Mouse (Mus musculus) G1E (cell line): ENCODE results near the gene Zfp292. TPM values are rescaled to one million over a fixed set of nuclear protein-coding genes. Genes with fewer than 3 reads are reported as not detected.

ENCODE experiments used
- ATAC-seq: 2 replicates; pipeline ENCODE4 v1.8.0; 2016; ENCODE audit warnings: mild to moderate bottlenecking; ENCODE audit not compliant: insufficient number of reproducible peaks, poor library complexity, low FRiP score, severe bottlenecking; ENCODE audit errors: extremely low read depth
- DNase-seq: peaks from one replicate; pipeline ENCODE4 v3.0.0; 2012; ENCODE audit warnings: low spot score
- H3K27me3 ChIP-seq: 2 replicates; pipeline ENCODE4 v1.6.1; 2012; ENCODE audit warnings: mild to moderate bottlenecking, low read length, inconsistent platforms; ENCODE audit not compliant: insufficient read depth
- H3K36me3 ChIP-seq: replicated peaks from 2 replicates; pipeline ENCODE3; 2012; ENCODE audit warnings: mild to moderate bottlenecking, inconsistent platforms
- H3K4me1 ChIP-seq: 2 replicates; pipeline ENCODE4 v1.6.1; 2012; ENCODE audit warnings: low read depth, low read length, inconsistent platforms, mixed read lengths; ENCODE audit not compliant: insufficient read depth
- H3K4me3 ChIP-seq: 2 replicates; pipeline ENCODE4 v1.5.1; 2012; ENCODE audit warnings: low read depth, mild to moderate bottlenecking, inconsistent platforms, low read length, moderate library complexity, mixed read lengths
- H3K9me3 ChIP-seq: replicated peaks from 2 replicates; pipeline ENCODE4 v1.6.1; 2012; ENCODE audit warnings: inconsistent platforms
- CTCF ChIP-seq: IDR thresholded peaks from 2 replicates; pipeline ENCODE4 v1.5.1; 2012; ENCODE audit warnings: low read depth, low read length, inconsistent platforms, mixed read lengths
- GATA1 ChIP-seq: IDR thresholded peaks from 2 replicates; pipeline ENCODE4 v1.6.1; 2012; ENCODE audit warnings: borderline replicate concordance, low read length, inconsistent platforms, mixed read lengths
- GATA2 ChIP-seq: IDR thresholded peaks from 2 replicates; pipeline ENCODE4 v1.6.1; 2012; ENCODE audit warnings: low read depth, low read length, inconsistent platforms, borderline replicate concordance
- POLR2AphosphoS5 ChIP-seq: IDR thresholded peaks from 2 replicates; pipeline ENCODE4 v1.6.1; 2012; ENCODE audit warnings: low read depth, low read length, inconsistent platforms; ENCODE audit not compliant: insufficient replicate concordance
- TAL1 ChIP-seq: conservative IDR thresholded peaks from 2 replicates; pipeline ENCODE4 v1.6.1; 2012; ENCODE audit warnings: low read depth, low read length, inconsistent platforms, mixed read lengths
- polyA plus RNA-seq: library from polyadenylated mRNA; stranded (reverse); fragments of >175 nt; gene quantifications from 2 replicates; pipeline ENCODE4 v1.2.3, GENCODE M21; 2012
- total RNA-seq, 2 experiments: library from RNA; stranded (forward) in 1 of 2; stranded (reverse) in 1 of 2; fragments of 200-1000 nt in 1 of 2; fragments of >200 nt in 1 of 2; fragmentation: Nextera tagmentation in 1 of 2; gene quantifications; 2 replicates each; pipeline ENCODE4 v1.2.3; 2014 to 2017

Zfp292 gene
- total and polyA plus RNA-seq, 3 experiments: 1.8 to 102 (median 77.5) TPM

GRCm38 (mm10) chr4:34847679-34848309 lies 35.0 kb downstream of the Zfp292 start:
- TF ChIP-seq CTCF: no peak
- TF ChIP-seq GATA2: no peak
- no peak for DNase-seq
- Histone ChIP-seq H3K4me3 (no peak overlapping the region), H3K36me3 (peaks cover 57% of the 10 kb centered on the region), H3K4me1 (peaks cover 37% of the 10 kb centered on the region), H3K27me3 (no peaks in the 10 kb centered on the region), H3K9me3 (no peaks in the 10 kb centered on the region)
- no peak for ATAC-seq

GRCm38 (mm10) chr4:34843839-34844238 lies 38.9 kb downstream of the Zfp292 start:
- TF ChIP-seq POLR2AphosphoS5: no peak
- no peak for TF ChIP-seq GATA2
- no peak for TF ChIP-seq CTCF
- no peak for TF ChIP-seq GATA1
- TF ChIP-seq TAL1: no peak
- Histone ChIP-seq H3K4me3 (no peak overlapping the region), H3K27me3 (no peaks in the 10 kb centered on the region), H3K9me3 (no peaks in the 10 kb centered on the region), H3K36me3 (peaks cover 55% of the 10 kb centered on the region), H3K4me1 (peaks cover 37% of the 10 kb centered on the region)
- no peak for DNase-seq
- no peak for ATAC-seq

DNA sequence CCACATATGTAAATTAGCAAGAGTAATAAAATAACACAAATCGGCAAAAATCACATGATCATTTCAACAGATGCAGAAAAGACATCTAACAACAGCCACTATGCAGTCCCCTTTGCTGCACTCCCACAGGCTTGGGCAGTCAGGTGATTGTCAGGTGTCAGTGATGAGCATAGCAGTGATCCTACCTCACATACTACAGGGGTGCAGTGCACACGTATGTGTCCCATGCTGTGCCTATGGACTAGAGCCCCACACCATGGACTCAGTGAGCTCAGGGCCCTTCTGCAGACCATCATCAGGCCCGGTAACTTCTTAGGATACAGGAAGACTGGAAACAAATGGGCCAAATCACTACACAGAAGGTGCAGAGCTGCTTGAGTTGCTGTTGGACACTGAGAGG lies 39.9 kb downstream of the Zfp292 start:
- peaks cover 31% of the 10 kb centered on the region for H3K4me1 ChIP-seq
- no peaks in the 10 kb centered on the region for H3K27me3 ChIP-seq
- ATAC-seq (no peak), DNase-seq (no peak)
- no peaks in the 10 kb centered on the region for H3K9me3 ChIP-seq
- no peak overlapping the region for H3K4me3 ChIP-seq
- TF ChIP-seq GATA2 (no peak), TAL1 (no peak), CTCF (no peak), GATA1 (no peak), POLR2AphosphoS5 (no peak)
- H3K36me3 ChIP-seq: peaks cover 56% of the 10 kb centered on the region

GRCm38 (mm10) chr4:34831496-34831895 lies 51.3 kb downstream of the Zfp292 start:
- Histone ChIP-seq H3K9me3 (no peaks in the 10 kb centered on the region), H3K4me1 (no peaks in the 10 kb centered on the region), H3K27me3 (no peaks in the 10 kb centered on the region), H3K36me3 (peaks cover 67% of the 10 kb centered on the region), H3K4me3 (no peak overlapping the region)
- ATAC-seq (no peak), DNase-seq (no peak)
- no peak for TF ChIP-seq CTCF
- no peak for TF ChIP-seq GATA1
- no peak for TF ChIP-seq POLR2AphosphoS5
- TF ChIP-seq GATA2: no peak
- no peak for TF ChIP-seq TAL1

GRCm38 (mm10) chr4:34829456-34829855 lies 53.3 kb downstream of the Zfp292 start:
- H3K36me3 ChIP-seq: peaks cover 56% of the 10 kb centered on the region

GRCm38 (mm10) chr4:34823901-34824300 lies 58.9 kb downstream of the Zfp292 start:
- Histone ChIP-seq H3K4me1 (no peaks in the 10 kb centered on the region), H3K4me3 (no peak overlapping the region), H3K27me3 (no peaks in the 10 kb centered on the region), H3K9me3 (no peaks in the 10 kb centered on the region), H3K36me3 (peaks cover 57% of the 10 kb centered on the region)
- DNase-seq (no peak), ATAC-seq (no peak)
- no peak for TF ChIP-seq POLR2AphosphoS5
- TF ChIP-seq GATA2: no peak
- no peak for TF ChIP-seq GATA1
- no peak for TF ChIP-seq TAL1
- no peak for TF ChIP-seq CTCF

More at GRCm38 (mm10) chr4:34829456-34829855, 53.3 kb downstream of the Zfp292 start:
- DNase-seq (no peak), ATAC-seq (no peak)
- Histone ChIP-seq H3K9me3 (no peaks in the 10 kb centered on the region), H3K4me3 (no peak overlapping the region), H3K4me1 (no peaks in the 10 kb centered on the region), H3K27me3 (no peaks in the 10 kb centered on the region)
- TF ChIP-seq TAL1 (no peak), GATA2 (no peak), GATA1 (no peak), CTCF (no peak), POLR2AphosphoS5 (no peak)

DNA sequence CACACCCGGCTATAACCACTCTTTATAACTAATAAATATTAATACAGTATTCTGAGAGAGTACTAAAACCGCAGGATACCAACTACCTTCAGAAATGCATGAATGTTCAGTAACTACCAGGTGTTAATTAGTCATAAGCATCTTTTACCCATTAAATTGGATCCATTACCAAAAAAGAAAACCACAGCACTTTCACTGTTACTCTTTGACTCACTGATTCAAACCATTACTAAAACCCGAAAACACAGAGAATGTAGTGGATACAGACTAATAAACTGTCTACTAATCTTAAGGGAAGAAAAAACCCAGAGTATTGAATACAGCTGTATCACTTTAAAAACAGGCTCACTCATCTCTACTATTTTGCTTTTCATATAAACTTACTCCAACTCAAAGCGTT lies 62.9 kb downstream of the Zfp292 start:
- H3K4me1 ChIP-seq: no peaks in the 10 kb centered on the region
- DNase-seq: no peak
- H3K27me3 ChIP-seq: no peaks in the 10 kb centered on the region
- H3K9me3 ChIP-seq: no peaks in the 10 kb centered on the region
- TF ChIP-seq CTCF (no peak), POLR2AphosphoS5 (no peak), GATA1 (no peak), GATA2 (no peak), TAL1 (no peak)
- H3K4me3 ChIP-seq: no peak overlapping the region
- no peak for ATAC-seq
- peaks cover 66% of the 10 kb centered on the region for H3K36me3 ChIP-seq
